Mouse (Mus musculus) layer of hippocampus, adult 9-10 months (tissue): Measurements from ENCODE around the gene Prr12.

Experiments used
- DNase-seq: peaks from one replicate; pipeline ENCODE4 v3.0.0; 2022; ENCODE audit warnings: low spot score

Prr12 gene

DNA sequence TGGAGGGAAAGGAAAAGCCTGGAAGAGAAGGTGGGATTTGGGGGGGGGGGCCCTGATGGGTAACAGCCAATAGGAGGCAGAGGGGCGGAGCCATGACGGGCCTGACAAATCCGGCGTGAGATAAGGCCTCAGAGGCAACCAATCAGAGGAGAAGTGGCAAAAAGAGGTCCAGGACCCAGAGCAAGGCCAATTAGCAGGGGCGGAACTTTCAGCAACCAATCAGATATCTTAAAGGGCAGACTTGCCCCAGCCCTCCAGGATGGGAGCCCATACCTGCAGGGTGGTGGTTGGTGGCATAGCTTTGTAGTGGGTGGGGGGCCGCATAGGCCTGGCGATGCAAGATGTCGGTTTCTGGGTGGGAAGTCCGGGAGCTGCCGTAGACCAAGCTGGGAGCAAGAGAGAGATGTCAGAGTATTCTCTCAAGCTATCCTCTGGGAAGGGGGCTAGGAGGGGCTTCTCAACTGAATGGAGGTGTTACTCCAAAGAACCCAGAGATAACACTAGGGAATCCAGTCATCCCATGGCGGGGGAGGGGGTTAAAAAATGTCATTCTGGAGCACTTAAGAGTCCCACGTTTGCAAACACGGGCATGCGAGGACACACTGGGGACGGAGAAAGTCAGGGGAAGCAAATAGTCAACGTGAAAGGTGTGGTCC is 1.6 kb downstream of the Prr12 start:
- DNase-seq = no peak

DNA sequence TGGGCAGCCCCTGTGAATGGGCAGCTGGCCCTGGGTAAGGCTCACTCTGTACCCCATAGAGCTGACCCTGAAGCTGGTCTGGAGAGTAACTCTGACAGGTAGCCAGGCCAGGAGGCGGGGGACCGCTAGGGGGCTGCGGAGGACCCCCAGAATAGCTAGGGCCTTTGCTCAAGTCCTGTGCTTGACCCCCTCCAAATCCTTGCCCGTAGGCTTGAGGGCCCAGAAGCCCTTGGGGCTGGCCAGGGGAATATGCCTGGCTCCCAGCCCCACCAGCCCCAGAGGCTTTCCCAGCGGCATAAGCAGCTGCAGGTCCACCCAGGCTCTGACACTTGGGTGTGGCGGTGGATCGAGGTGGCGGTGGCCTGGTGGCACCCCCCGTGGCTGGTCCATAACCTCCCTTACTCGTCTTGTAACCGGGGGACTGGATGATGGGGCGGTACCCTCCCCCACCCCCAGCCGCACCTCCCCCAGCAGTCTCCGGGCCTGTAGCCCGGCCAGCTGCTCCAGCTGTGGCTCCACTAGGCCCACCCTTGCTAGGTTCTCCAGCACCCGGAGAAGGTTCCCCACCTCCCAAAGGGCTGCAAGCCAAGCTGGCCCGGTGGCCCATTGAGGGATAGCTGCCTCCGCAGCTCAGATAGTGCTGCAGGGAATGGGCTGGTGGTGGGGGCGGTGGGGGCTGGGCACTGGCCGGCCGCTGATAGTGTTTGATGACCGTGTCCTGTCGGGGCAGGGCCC is 3.6 kb downstream of the Prr12 start:
- DNase-seq = no peak

DNA sequence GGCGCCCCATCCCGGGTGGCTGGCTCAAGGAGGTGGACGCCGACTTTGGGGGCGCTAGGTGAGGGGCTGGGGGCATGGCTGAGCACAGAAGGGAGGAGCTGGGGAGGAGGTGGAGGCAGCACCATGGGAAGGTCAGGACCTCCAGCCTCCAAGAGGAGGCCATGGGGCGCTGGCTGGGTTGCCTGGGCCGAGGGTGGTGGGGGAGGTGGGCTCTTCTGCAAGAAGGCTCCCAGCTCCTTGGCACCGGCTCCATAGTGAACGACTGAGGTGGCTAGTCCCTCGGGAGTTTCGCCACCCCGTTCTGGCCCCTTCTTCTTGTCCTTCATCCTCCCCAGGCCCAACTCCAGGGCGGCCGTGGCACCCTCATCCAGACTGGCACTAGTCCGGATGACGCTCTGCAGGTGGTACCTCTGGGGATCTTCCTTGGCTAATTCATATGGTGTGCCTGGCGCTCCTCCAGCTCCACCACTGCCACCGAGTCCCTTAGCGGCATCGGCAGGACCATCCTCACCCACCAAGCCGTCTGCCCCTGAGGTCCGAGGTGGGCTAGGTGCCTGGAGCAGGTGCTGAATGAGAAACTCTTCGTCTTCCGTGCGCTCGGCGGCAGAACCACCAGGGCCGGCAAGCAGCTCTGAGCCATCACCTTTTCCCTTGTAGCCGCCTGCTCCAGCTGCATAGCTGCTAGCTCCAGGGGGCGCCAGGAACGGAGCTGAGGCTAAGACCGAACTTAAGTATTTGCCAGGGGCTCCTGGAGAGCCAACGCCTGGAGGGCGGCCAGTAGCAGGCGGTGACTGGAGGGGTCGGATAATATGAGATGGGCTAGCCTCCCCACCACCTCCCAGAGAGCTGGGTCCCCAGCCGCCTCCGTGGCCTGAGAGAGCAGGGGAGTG is 4.4 kb downstream of the Prr12 start:
- DNase-seq = no peak

DNA sequence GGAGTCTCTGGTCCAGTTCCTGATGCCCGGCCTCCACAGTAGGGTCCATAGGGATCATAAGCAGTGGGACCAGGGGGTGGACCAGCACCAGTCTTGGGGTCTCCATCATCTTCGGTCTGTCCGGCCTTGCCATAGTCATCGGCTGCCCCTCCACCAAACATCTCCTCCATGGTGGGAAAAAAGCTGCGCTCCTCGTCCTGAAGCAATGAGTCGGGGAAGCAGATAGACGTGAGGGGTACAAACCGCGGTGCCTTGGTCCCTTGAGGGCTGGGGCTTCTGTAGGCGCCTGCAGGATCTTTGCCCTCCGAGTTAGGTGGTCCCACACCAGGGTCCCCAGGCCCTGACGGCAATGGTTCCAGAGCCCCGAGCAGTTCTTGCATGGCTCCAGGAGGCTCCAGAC is 5.2 kb downstream of the Prr12 start:
- no peak for DNase-seq

DNA sequence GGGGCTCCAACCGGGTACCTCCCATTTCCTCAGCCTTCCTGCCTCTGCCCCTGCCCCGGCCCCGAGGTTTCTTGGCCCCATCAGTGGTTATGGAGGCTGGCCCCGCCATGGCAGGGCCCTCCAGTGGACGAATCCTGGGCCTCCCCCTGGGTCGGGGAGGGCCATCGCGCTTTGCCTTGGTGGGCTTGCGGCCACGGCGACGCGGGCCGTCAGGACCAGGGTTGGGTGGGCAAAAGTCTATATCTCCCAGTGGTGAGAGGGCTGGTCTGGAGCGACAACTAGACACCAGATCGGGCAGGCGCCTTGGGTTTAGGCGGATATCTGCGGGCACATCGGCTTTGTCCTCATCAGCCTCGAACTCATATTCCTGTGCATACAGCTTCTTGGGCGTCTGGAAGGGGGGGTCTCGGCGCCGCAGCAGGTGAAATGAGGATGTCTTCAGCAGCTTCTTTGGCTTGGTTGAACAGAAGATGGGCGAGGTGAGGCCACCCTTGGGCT is 5.8 kb downstream of the Prr12 start:
- DNase-seq = no peak

DNA sequence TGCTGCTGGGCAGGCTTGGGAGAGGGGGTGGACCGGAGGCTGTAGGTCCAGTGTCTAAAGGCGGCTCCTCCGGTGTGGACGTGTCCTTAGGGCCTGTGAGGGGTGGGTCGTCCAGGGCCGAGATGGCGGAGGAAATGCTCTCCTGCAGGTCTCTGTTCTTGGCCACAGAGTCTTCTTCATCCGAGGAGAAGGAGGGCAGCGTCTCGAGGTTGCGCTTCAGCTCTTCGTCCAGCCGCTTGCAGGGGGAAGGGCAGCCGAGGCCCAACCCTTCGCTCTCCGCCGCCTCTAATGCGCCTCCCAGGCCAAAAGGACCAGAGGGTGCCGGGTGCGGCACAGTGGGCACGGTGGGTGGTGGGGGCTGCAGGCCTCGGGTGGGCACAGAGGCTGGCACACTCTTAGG is 6.9 kb downstream of the Prr12 start:
- no peak for DNase-seq

DNA sequence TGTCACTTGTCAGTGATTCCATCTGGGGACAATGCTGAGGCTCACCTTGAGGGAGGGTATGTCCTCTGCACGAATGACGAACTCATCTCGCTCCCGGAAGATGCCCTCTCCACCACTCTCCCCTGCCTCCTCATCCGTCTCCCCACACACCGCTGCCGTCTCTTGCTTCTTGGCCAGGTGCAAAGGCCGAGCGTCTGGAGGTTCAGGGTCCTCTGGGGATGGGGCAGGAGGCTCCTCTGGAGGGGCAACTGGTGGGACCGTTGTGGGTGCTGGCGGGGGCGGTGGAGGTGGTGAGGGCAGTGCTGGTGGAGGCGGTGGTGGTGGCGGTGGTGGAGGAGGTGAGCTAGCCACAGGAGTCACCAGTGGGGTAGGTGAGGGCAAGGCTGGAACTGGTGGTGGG is 9.4 kb downstream of the Prr12 start:
- DNase-seq = no peak

DNA sequence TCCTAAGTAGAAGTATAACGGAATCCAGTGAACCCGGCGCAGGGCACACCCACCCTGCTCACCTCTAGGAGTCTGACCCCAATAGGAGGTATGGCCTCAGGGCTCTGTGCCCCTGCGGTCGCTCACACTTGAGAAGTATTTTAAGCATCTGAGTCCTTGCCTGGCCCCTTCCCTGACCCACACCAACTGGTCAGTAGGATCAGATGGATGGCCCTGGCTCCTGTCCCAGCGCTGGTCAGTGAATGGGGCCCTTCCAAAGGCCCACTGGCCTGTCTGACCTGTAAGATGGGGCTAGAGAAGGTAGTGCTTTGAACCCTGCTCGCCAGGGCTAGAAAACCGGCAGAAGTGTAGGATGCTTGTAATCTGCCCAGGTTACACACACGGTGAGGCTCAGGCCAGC is 11.8 kb downstream of the Prr12 start:
- no peak for DNase-seq

DNA sequence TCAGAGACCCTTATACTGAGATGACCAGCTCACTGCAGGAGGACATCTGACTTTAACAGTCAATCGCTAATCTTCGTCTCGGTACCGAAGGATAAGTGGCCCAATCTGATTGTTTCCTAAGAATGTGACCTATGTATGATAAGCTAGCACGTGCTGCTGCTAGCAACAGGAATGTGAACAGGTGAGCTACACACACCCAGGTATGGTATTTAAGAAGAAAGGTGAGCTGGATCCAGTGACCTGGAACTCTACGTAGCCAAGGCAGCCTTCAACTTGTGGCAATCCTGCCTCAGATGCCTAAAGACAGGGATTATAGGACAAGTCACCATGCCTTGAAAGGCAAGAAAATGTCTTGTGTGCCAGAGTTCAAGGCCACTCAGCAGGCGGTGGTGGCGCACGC is 14.3 kb downstream of the Prr12 start:
- no peak for DNase-seq

DNA sequence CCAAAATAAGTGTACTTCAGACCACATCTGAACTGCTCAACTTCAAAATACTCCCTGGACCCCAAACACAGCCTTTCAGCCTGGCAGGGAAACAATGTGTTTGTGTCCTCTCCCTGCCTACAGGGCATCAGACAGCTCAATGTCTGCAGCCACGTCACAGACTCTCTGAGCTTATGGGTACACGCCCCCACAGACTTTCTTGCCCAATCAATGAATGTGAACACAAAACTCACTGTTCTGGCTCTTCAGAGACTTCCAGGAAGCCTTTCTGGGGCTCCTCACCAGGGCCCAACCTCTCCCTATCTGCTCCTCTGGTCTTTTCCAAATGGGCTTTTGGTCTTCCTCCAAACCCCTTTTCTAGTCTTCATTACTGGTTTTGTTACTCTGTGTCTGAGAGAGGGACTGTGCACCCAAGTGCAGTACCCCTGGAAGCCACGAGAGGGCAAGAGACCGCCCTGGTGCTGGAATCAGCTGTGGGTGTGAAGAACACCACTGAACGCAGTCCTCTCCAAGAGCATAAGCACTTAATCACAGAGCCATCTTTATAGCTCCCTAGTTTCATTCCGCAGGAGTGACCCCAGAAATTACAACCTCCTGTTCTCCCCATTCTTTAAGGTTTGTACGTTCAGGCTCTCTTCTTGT is 14.8 kb downstream of the Prr12 start:
- no peak for DNase-seq

DNA sequence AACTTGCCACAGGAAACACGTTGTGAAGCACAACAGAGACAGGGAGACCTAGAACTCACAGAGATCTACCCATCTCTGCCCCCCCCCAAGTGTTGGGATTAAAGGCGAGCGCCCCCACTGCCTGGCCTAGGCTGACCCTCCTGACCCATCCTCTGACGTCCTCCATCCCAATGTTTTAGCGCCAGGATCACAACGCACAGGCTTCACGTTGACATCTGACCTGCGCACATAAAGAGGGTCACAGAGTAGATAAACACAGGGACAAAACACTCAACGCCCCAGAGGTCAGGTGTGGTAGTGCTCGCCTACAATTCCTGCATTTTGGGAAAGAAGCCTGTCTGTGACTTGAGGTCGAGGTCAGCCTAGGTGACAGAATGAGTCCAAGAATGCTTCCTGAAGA is 16.0 kb downstream of the Prr12 start:
- no peak for DNase-seq

DNA sequence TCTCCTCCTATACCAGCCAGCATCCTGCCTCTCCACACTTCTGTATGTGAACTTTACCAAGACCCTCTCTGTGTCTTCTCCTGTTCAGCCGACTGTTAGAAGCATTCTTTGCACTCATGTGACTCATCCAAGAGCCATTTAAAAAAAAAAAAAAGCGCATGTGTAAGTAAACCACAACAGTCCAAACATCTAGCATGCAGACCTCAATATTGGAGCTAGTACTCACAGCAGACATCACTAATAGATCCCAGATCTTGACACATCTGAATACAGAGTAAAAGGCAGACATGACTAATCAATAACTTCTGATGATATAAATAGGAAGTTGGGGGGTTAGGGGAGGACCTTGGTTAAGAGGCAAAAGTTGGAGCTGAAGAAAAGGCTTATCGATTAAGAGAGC is 17.1 kb downstream of the Prr12 start:
- DNase-seq = no peak

DNA sequence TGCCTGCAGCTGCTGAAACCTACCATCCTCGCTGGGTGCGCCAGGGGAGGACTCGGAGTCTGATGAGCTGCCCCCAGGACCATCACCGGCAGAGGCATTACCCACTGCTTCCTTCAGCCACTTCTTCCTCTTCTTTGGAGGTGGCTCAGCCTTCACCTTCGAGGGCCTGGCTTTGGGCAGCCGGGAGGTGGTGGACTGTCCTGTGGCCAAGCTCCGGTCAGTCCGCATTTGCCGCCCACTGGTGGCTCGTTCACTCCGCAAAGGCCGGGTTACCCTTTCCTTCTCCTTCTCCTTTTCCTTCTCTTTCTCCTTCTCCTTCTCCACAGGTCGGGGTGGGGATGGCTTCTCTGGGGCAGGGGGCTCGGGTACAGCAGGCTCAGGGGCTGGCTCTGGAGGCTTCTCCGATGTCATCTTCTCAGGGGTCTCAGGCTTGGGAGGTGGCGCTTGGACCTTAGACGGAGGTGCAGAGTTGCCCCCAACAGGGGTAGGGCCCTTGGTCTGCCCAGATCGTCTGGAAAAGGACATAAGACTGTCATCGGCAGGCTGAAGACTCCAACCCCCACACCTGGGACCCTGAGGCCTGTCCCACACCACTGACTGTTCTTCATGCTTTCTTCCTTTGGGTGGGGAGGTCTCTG is 18.8 kb downstream of the Prr12 start:
- no peak for DNase-seq

DNA sequence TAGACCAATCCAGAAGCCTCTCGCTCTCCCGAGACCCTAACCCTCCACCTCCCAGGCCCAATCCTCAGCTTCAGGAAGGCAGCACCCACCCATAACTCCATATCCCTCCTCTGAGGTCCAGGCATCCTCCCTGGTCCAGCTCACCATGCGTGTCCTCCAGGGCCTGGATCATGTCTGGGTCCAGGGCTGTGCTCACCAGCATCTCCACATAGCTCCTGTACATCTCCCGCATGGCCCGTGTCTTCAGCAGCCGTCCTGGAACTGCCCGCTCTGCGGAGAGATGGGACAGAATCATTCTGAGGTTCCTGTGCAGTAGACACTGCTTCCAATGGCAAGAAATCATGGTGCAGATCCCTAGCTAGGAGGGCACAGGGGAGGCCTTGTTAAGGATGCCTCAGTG is 21.8 kb downstream of the Prr12 start:
- DNase-seq = no peak

DNA sequence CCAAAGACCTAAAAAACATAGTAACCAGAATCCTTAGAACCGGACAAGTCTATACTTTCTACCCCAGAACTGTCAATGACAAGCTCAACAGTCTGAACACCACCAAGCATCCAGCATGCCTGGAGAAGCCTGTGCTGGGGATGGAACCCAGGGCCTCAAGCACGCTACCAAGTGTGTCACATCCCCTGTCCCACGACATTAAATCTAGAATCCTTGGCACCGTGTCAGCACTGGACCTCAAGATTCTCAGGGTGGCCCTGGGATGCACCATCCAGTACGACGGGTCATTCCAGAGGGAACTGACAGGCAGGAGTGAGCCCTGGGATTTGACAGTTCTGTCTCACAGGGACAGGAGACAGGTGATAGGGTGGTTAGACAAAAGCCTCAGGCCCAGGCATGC is 22.7 kb downstream of the Prr12 start:
- no peak for DNase-seq

DNA sequence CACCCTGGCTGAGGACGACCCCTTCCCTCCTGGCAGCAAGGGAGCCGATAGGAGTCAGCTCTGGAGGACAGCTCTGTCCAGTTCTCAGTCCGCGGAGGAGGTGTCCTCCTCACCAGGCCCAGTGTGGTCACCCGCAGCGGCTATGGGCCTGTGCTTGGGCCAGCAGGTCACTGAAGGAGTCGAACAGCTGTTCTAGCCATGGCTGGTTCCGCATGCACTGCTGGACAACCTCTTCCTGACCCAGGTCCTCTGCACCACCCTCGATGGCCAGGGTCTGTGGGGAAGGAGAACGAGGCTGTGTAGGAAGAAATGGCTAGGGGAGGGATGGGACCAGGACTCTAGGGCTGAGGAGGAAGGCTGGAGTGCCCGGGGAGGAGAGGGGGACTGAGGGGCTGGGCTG is 24.3 kb downstream of the Prr12 start:
- no peak for DNase-seq

DNA sequence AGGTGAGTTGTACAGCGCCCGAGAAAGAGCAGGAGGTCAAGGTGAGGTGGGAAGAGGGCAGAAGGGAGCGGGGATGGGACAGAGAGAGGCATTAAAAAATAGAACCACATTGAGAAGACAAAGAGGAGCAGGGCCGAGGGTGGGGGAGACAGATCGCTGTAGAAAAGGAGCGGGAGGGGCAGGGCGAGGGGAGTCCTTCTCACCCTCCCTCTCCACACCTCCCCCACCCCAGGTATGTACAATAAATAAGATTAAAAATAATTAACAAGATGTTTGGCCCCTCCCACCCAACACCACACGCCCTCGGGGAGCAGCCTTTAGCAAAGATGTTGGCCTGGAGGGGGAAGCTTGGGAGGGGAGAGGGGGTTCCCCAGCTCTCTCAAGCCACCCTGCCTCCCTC is 24.9 kb downstream of the Prr12 start:
- DNase-seq = no peak

DNA sequence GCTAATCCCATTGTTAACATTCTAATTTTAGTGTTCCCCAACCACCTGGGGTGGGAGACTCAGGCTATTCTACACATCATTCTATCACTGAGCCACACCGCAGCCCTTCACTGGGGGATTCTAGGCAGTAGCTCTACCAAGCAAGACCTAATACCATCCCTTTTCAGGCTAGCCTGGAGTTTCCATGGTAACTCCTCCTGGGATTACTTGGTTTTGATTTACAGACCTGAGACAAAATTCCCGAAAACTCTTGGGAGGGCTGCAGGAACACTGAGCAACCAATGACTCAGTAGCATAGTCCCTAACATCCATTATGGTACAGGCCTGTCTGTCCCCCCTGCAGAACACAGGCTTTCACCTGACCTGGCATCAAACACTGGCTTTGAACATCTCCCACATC is 26.4 kb downstream of the Prr12 start:
- no peak for DNase-seq

DNA sequence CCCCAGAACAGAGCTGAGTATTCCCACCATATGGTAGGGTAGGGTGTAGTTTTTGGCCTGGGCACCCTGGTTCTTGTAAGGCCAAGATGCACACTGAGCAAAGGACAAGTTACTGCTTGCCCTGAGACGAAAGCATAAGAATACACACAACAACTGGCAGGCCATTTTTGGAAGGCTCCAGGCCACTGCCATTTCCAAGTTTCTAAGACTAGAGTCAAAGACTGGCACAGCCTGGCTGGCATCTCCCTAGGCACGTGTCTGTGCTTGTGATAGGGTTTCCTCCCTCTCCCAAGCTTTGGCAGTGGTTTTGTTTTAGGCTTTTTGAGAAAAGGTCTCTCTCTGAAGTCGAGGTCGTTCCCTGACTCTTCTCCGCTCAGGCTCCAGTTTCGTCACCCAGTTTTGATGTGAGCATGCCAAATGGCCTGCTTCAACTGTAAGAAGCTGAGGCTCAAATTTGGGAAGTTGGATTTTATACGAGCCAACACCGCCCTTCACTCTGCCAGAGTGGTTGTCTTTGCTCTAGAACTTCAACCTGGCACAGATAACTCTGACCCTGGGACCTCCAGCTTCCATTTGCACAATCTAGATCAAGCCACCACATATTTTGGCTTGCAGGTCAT is 27.0 kb downstream of the Prr12 start:
- no peak for DNase-seq

DNA sequence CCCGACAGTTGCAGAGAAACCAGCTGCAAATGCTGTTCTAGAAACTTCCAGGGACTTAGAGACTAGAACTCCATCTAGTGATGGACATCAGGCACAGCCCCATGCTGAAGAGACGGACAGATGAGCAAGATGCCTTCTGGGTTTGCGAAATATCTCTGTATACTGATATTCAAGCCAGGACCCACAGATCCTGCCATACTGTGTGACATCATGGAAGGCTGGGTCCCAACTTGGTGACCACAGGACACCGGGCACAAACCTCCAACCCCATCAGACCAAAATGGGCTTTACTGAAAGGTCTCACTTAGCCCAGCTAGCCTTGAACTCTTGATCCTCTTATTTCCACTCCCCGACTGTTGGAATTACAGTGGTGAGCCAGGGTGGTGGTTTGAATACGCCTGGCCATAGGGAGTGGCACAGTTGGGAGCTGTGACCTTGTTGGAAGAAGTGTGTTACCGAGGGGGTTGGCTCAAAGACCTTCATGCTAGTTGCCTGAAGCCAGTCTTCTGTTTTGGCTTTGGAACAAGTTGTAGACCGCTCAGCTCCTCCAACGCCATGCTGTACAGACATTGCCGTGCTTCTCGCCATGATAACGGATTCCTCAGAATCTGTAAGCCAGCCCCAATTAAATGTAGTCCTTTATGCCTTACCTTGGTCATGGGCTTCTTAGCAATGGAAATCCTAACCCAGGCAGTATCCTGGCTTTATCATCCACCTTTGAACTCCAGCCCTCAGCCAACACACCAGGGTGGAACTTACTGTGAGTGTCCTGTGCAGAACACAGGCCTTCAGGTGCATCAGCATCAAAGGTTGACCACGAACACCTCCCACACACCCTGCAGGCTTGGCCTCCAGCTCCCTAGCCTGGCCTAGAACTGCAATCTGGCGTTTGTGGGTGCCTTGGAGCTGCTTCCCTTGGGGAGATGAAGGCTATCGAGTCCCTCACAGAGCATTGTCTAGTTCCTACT is 28.1 kb downstream of the Prr12 start:
- DNase-seq = no peak
